Mouse (Mus musculus) liver, embryonic 16.5 days (tissue): Measurements from ENCODE around the gene Sf3a1. TPM values are rescaled to one million over a fixed set of nuclear protein-coding genes. Genes with fewer than 3 reads are reported as not detected.

ENCODE experiments used
- microRNA-seq: library from miRNA; unstranded; fragments of <30 nt; microRNA quantifications from one replicate; pipeline ENCODE4, GENCODE M21; 2016
- polyA plus RNA-seq: library from polyadenylated mRNA; unstranded; fragments of >200 nt; fragmentation: Nextera tagmentation; extraction: Ambion mirVana; gene quantifications from 2 replicates; pipeline ENCODE4 v1.2.1, GENCODE M21; 2015

Sf3a1 gene
- polyA plus RNA-seq, 1 experiment from 2014 or later: 18.2 TPM

Small RNA genes lying within 50 kb of the gene (microRNA-seq; reads per million reads assigned to microRNA genes)
- 3.4 reads per million, percentile 11 among the genes with 10 or more reads in this experiment for gene Mir3060

Other genes with a start within 250 kb of the Sf3a1 start
- 0.25 and 0.51 TPM in 2 replicates for gene Slc35e4, start 245.7 kb upstream of the Sf3a1 start, polyA plus RNA-seq
- 34.8 and 37.3 TPM in 2 replicates for gene Tcn2, start 228.2 kb upstream of the Sf3a1 start, polyA plus RNA-seq
- gene Pes1, start 196.4 kb upstream of the Sf3a1 start, polyA plus RNA-seq: 32.4 and 37.9 TPM in 2 replicates
- gene 4930556J24Rik, start 183.6 kb upstream of the Sf3a1 start, polyA plus RNA-seq: 0.07 and 0.12 TPM in 2 replicates
- 1.0 and 2.1 TPM in 2 replicates for gene Gal3st1, start 176.7 kb upstream of the Sf3a1 start, polyA plus RNA-seq
- gene Sec14l4, start 128.9 kb upstream of the Sf3a1 start, polyA plus RNA-seq: 4.7 and 6.3 TPM in 2 replicates
- not detected in 2 replicates for gene Sec14l3, start 95.5 kb upstream of the Sf3a1 start, polyA plus RNA-seq
- 17.9 and 19.7 TPM in 2 replicates for gene Mtfp1, start 64.9 kb upstream of the Sf3a1 start, polyA plus RNA-seq
- gene Sec14l2, start 36.9 kb upstream of the Sf3a1 start, polyA plus RNA-seq: 11.6 and 12.0 TPM in 2 replicates
- 4.6 and 5.0 TPM in 2 replicates for gene Rnf215, start 25.1 kb upstream of the Sf3a1 start, polyA plus RNA-seq
- gene Ccdc157, start 57 bp upstream of the Sf3a1 start, polyA plus RNA-seq: 0.39 and 0.79 TPM in 2 replicates
- gene Tbc1d10a, start 26.4 kb downstream of the Sf3a1 start, polyA plus RNA-seq: 6.5 and 6.6 TPM in 2 replicates
- 1.2 and 1.7 TPM in 2 replicates for gene Castor1, start 57.9 kb downstream of the Sf3a1 start, polyA plus RNA-seq
- 0.40 and 0.53 TPM in 2 replicates for gene Osm, start 76.1 kb downstream of the Sf3a1 start, polyA plus RNA-seq
- gene Lif, start 97.2 kb downstream of the Sf3a1 start, polyA plus RNA-seq: 0.02 TPM in 1 of 2 replicates, not detected in the other